Comparison of ENCODE assay signal across 14 mouse cellular contexts in the genomic region with DNA sequence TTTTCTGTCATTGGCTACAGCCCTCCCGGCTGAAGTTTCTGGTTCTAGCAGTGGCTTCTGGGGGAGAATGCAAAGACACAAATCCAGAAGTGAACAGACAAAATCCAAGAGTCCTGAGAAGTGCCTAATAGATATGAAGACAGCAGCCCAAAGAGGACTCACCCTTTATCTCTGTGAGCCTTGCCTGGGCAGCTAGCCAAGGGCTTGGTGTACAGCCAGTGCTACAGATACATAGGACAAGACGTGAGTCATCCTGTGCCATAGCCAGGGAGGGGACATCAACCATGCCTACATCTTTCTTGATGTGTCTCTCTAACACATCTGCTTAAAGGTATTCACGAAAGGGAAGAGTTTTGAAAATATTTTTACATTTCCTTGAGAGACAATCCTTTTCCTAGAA. TPM values are rescaled to one million over a fixed set of nuclear protein-coding genes. Genes with fewer than 3 reads are reported as not detected.
DNase-seq lines count a peak whose midpoint lies in the region; ATAC-seq lines count a peak whose summit lies in the region.
"Had no signal": no experiment of that assay in that cellular context is flagged by ENCODE, and none has a peak within 500 bp of the region (broad histone marks: within the 10 kb centered on the region; RNA-seq: fewer than 3 reads in every experiment).

No protein-coding gene starts in this region.

- no peak overlapping the region for H3K27ac ChIP-seq in kidney, embryonic 14.5 days (ENCODE audit: low read depth, low read length)

- no peak overlapping the region for H3K4me2 ChIP-seq in kidney, embryonic 14.5 days (replicated peaks; ENCODE audit: low read depth, low read length)
- H3K4me2 ChIP-seq: liver, embryonic 11.5 days had no signal

- DNase-seq in cerebellum, postnatal 36 days, result peak; percentile 9
- no peak for DNase-seq in cerebellum, adult 9-10 months
- peak; percentile 54 for DNase-seq in 3T3-L1 (ENCODE audit: low read depth, low spot score)
- peak; percentile 58 for DNase-seq in Muller cell, postnatal 12 days (ENCODE audit: inconsistent ontology term)
- no peak for DNase-seq in layer of hippocampus, adult 11-12 months (ENCODE audit: low spot score)
- DNase-seq in layer of hippocampus, adult 9-10 months (ENCODE audit: low spot score), result no peak
- DNase-seq: kidney, postnatal 4 days; midbrain, embryonic 14.5 days; retina, postnatal 1 day had no signal

- 0 out of 2 replicates have a peak, but pooled peaks have one; percentile 11 for ATAC-seq in common myeloid progenitor, adult 5-6 weeks (replicated peaks; ENCODE audit: low read depth, poor library complexity, severe bottlenecking)
- no peak for ATAC-seq in kidney, embryonic 14.5 days (ENCODE audit: low FRiP score, low TSS enrichment)
- ATAC-seq: CD4-positive, CD25-positive, alpha-beta regulatory T cell, adult 4 months; inflammation-experienced regulatory T-cells, adult 6 months had no signal

- H3K9ac ChIP-seq in kidney, embryonic 14.5 days (ENCODE audit: low read depth, low read length), result no peak overlapping the region

- no peaks in the 10 kb centered on the region for H3K27me3 ChIP-seq in kidney, embryonic 14.5 days (ENCODE audit: control insufficient read depth, insufficient read depth, low read length)

- no peak overlapping the region for H3K4me3 ChIP-seq in kidney, embryonic 14.5 days (ENCODE audit: low read length)

- H3K36me3 ChIP-seq in kidney, embryonic 14.5 days (ENCODE audit: control insufficient read depth, insufficient read depth, low read length), result no peaks in the 10 kb centered on the region

- WGBS in kidney, embryonic 14.5 days, result 71% methylated on average over 3 of the region's 3 CpGs

- no peaks in the 10 kb centered on the region for H3K4me1 ChIP-seq in kidney, embryonic 14.5 days (ENCODE audit: control insufficient read depth, insufficient read depth, low read length)

- no peaks in the 10 kb centered on the region for H3K9me3 ChIP-seq in kidney, embryonic 14.5 days (ENCODE audit: control insufficient read depth, low read length)

RNA-seq across cellular contexts. Expression of gene Abca12, which starts 43.3 kb away (rescaled TPM):
- total RNA-seq in common myeloid progenitor, adult 5-6 weeks (2017), result not detected in 2 replicates
- not detected in 2 replicates for polyA plus RNA-seq in kidney, embryonic 14.5 days (2014; fragmentation: Nextera tagmentation; extraction: Ambion mirVana)
- polyA plus RNA-seq: CD4-positive, CD25-positive, alpha-beta regulatory T cell, adult 4 months; inflammation-experienced regulatory T-cells, adult 6 months; liver, embryonic 11.5 days; midbrain, embryonic 14.5 days had no signal

Comparison
In these comparisons a context has a peak if more than half of its experiments do, and no peak if none do; other contexts are left out.
1. DNase-seq: peak in cerebellum, postnatal 36 days (2 of 2), 3T3-L1 (single experiment) and Muller cell, postnatal 12 days (single experiment); none in cerebellum, adult 9-10 months (single experiment), layer of hippocampus, adult 11-12 months (single experiment) and layer of hippocampus, adult 9-10 months (single experiment).